Mouse (Mus musculus) fibroblast of lung, adult 2 months (primary cell): ENCODE results near the gene Plxdc1.

ENCODE experiments used
- DNase-seq: peaks from one replicate; pipeline ENCODE4 v3.0.0-alpha.2; 2011; ENCODE audit warnings: low read depth

The Plxdc1 gene

DNA sequence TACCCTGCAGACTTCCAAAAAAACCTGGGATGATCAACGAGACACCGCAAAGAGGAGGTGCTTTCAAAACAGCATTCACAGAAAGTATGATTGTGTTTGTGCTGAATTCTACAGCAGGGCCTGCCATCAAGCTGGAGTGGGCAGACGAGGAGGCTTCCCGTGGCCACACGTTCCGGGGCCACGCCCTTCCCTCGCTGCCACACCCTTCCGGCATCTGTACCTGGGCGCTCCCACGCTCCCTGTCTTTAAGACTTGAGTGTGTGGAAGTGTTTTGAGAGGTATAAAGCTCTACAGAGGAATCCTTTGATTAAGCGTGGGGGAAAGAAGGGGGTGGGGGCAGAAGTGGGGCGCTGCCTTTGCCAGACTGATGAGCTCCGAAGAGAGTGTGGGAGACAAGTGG, 73.1 kb downstream of the Plxdc1 start:
- DNase-seq: no peak

GRCm38 (mm10) chr11:97908634-97909348, 77.5 kb downstream of the Plxdc1 start:
- DNase-seq: no peak

GRCm38 (mm10) chr11:97907935-97908334, 78.3 kb downstream of the Plxdc1 start:
- DNase-seq: no peak

GRCm38 (mm10) chr11:97906905-97907304, 79.3 kb downstream of the Plxdc1 start:
- DNase-seq: no peak

- DNase-seq: no peak
These were observed 80.3 kb downstream of the Plxdc1 start for GRCm38 (mm10) chr11:97905941-97906340.

- DNase-seq: no peak
These were observed 80.7 kb downstream of the Plxdc1 start for GRCm38 (mm10) chr11:97905540-97905939.

- DNase-seq: no peak
These were observed 81.4 kb downstream of the Plxdc1 start for GRCm38 (mm10) chr11:97904801-97905200.

GRCm38 (mm10) chr11:97901806-97902205, 84.4 kb downstream of the Plxdc1 start:
- DNase-seq: no peak

- DNase-seq: peak; percentile 75
These were observed 86.4 kb downstream of the Plxdc1 start for GRCm38 (mm10) chr11:97899822-97900221.

GRCm38 (mm10) chr11:97897568-97898185, 88.6 kb downstream of the Plxdc1 start:
- DNase-seq: no peak

GRCm38 (mm10) chr11:97896655-97897054, 89.6 kb downstream of the Plxdc1 start:
- DNase-seq: no peak

- no peak for DNase-seq
These were observed 94.4 kb downstream of the Plxdc1 start for GRCm38 (mm10) chr11:97891821-97892220.

DNA sequence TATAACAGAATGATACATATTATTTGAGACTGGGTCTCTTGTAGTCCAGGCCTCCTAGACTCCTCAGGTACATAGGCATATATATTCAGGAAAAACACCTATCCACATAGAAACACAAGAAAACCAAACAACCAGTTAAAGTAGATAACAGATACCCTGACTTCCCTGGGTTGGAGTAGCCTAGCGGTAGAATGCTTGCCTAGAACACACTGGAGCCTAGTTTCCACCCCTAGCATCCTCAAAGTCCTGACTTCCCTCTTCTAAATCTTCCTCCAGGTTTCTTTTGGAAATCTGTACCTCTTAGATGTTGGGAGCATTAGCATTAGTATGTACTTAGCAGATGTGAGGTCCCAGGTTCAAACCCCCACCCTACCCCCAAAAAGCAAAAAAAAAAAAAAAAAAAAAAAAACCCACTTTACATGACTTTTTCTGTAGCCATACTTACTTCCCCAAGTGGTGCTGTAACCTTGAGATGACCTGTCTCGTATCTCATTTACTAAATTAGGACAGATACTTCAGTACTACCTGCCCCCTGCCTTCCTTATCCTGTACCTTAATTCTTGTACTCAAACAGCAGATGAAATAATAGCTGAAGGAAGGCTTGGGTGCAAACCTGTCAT, 100.8 kb downstream of the Plxdc1 start:
- DNase-seq: no peak

DNA sequence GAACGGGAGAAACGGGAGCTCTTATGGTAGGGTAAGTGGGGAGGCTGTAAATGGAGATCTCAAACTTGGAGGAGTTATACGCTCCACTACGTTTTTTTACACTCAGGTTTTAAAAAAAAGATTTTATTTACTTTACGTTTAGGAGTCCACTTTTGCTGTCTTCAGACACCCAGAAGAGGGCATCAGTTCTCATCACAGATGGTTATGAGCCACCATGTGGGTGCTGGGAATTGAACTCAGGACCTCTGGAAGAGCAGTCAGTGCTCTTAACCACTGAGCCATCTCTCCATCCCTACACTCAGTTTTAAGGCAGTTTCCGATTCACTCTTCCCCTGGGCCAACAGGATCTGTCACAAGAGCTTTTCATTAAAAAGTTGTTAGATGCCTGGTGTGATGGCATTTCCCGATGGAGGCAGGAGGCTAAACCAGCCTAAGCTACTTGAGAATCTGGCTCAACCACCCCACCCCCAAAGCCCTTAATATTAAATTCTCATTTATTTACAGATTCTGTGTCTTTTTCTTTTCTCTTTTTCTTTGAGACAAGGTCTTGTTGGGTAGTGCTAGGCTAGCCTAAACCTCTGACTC, 101.6 kb downstream of the Plxdc1 start:
- no peak for DNase-seq

DNA sequence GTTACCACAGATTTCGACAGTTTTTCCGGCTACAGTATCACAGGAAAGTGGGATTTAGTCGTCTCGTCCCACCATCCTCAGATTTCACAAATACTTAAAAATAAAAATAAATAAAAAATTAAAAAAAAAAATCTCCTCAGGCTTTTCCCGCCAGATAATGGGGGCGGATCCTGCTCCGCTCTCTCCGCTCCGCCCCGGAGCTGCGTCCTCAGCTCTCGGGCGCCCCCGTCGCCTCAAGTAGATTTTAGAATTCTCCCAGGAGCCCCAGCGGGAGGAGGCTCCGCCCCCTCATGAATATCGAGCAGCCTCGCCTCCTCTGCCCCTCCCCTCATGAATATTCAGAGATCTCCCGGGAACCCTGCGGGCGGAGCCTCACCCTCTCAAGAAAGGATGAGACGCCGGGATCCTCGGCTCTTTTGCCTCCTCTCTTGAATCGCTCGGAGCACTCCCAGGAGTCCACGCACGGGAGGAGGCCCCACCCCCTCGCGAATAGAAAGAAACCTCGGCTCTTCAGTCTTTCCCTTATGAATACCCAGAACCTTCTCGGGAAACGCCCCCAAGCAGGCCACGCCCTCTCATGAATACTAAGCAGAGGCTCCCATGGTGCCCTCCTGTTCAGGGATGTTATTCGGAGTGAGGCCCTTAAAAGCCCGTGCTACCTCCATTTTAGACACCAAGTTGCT, 102.2 kb downstream of the Plxdc1 start, which contains the start of gene Fbxo47:
Gene Fbxo47, minus strand, starts transcription at position 237 of the 683 bp plus-strand sequence.
- peak; percentile 91 for DNase-seq

DNA sequence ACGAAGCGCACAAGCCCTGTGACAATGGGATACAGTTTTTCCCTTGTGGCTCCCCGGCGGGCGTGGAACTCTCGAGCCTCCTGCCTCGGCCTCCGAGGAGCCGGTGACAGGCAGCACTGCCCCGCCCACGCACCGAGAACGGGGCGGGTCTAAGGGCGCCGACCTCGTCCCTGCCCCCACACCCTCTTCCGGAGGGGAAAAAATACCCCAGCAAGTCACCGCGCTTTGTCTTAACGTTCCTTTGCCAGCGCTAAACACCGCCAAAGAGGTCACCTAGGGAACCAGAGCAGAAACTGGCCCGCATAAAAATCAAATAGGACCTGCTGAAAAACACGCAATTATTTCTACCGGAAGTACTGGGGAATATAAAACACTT, 102.7 kb downstream of the Plxdc1 start:
- no peak for DNase-seq

- DNase-seq: no peak
These were observed 105.9 kb downstream of the Plxdc1 start for GRCm38 (mm10) chr11:97880362-97880761.

DNA sequence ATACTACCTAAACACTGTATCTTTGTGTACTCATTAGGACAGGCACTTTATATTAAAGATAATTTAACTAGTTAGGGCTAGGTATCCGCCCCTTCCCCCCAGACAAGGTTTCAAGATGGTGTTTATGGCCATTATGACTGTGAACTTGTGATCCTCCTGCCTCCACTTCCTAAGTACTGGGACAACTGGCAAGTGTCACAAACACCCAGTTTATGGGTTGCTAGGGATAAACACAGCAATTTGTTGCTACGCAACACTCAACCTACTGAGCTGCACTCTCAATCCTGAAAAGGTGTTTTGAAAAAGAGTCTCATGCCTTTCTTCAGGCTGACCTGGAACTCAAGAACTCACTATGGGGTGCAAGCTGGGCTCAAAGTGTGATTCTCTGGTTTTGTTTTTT, 108.9 kb downstream of the Plxdc1 start:
- DNase-seq: no peak

GRCm38 (mm10) chr11:97874396-97874795, 111.8 kb downstream of the Plxdc1 start:
- DNase-seq: no peak
